Mouse (Mus musculus) megakaryocyte, embryonic 14.5 days (primary cell): ENCODE measurements around the gene Kifc3.

Experiments used
- FLI1 ChIP-seq: IDR thresholded peaks from 2 replicates; pipeline ENCODE4 v1.6.1; 2012; ENCODE audit warnings: low read length, inconsistent platforms, mixed read lengths
- GATA1 ChIP-seq: IDR thresholded peaks from 3 replicates; pipeline ENCODE4 v1.6.1; 2012; ENCODE audit warnings: mixed read lengths, low read length, inconsistent platforms, borderline replicate concordance

GRCm38 (mm10) chr8:95219623-95220022 is 17.0 kb upstream of the Kifc3 start:
- no peak for TF ChIP-seq GATA1
- no peak for TF ChIP-seq FLI1
